Mouse (Mus musculus) testis, postnatal 14 days (tissue): ENCODE results near the gene Bicd2.

ENCODE experiments used
- DNase-seq: peaks from one replicate; pipeline ENCODE4 v3.0.0; 2021; ENCODE audit warnings: low spot score

The Bicd2 gene

DNA sequence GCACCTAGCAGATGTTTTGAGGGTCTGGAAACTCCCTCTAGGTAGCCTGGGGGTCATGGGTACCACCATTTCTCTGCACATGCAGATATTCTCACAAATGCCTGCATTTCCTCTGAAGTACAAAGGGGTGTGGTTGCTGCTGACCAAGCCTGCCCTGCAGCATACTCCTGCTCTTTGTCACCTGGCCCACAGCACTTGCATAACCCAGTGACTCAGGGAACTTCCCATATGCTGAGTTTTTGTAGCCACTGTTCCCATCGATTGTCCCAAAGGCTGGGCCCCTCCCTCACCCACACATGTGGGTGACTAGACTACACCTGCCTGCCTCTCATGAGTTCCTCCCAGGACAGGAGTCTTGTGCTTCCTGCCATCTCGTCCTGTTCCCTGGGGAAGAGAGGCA is 61.2 kb downstream of the Bicd2 start:
- DNase-seq = no peak

DNA sequence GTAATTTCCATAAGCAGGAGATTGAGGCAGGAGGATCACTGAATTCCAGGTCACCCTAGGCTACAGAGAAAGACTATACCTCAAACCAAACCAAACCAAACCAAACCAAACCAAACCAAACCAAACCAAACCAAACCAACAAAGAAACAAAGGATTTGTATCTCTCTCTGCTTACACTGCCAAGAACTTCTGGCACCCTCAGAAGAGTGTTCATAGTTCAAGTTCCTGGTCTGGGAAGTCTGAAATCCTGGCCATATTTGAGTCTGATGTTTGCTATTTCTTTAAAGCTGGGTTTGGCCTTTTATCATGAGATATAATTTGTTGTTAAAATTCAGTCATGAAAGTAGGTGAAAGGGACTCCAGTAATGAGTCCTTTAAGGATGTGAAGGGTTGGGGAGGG is 66.4 kb downstream of the Bicd2 start:
- DNase-seq = no peak

DNA sequence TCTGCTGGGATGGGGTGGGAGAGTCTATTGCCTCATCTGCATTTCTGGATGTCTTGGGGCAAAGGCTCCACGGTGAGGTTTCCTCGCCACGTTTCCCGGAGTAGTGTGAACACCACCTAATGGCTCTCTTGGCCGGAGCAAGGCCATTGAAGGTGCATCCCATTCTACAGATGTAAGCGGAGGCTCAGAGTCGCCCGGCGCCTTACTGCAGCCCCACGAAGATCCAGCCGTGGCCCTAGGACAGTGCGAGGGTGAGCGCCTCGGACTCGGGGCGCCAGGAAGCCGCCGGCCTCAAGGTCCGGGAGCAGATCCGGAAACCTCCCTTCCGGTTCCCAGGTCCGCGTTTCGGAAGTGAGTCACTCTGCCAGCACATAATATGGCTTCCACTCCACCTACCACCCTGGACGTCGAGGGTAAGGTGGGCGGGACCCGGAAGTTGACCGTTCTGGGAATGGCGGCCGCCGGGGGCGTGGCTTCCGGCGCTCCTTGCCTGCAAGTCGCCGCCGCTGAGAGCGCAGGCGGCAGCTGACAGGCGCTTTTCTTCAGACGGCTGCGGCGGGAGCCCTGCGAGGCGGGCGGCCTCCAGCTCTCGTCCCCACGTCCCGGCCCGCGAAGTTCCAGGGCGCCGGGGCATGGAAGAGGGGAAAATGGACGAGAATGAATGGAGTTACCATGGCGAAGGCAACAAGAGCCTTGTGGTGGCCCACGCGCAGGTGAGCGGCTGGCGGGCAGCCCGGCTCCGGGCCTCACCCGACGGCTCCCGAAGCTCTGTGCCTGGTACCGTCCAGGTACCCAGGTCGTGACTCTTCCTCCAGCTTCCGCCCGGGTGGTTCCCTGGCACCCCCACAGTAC is 79.6 kb downstream of the Bicd2 start, which contains the start of gene Ippk:
Ippk (plus strand) TSS at position 496 of the 852 bp plus-strand sequence.
- peak; percentile 98 for DNase-seq

- DNase-seq = no peak
These were observed 80.2 kb downstream of the Bicd2 start for GRCm38 (mm10) chr13:49421606-49421917.

- DNase-seq = no peak
These were observed 80.6 kb downstream of the Bicd2 start for GRCm38 (mm10) chr13:49421959-49422358.

DNA sequence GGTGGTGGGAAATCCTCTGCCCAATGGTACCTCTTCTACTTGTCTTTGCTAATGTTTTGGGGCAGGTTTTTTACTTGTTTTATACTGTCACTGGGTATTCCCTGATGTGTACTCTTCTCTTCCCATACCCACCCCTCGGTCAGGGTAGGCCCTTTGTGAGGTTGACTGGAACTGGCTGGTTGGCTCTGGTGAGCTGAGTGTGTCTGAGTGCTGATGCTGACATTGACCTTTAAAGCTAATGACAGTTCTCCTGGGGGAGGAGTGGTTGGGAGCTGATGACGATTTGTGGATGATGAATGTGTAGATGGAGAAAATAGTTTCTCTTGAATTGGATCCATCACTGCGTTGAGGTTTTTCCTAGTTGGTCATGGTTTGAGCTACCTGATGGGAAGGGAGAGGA is 85.4 kb downstream of the Bicd2 start:
- DNase-seq = no peak

DNA sequence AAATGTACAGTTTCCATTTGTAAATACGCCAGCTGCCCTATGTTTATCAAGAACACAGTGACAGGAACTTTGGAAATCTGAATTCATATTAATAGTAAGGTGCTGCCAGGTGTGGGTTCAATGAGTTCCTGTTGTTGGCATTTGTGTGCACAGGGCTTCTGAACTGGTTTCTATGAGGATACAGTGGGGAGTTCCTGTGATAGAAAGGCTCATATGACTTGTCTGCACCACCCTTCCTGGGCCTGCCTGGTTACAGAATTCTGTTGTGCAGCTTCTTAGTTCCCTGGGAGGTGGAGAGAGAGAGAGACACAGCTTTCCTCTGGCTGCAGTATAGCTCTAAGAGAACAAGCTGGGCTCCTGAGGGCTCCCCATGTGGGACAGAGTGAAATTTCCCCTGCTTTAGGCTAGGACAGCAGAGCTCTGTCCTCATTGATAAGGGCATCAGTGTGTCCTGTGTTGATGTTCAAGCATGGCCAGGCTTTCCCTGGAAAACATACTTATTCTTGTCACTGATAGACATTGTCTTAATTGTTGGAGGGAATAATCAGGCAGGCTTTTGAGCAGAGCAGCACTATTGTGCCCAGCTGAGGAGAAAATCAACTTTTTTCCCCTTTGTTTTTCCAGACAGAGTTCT is 86.8 kb downstream of the Bicd2 start:
- DNase-seq = no peak

DNA sequence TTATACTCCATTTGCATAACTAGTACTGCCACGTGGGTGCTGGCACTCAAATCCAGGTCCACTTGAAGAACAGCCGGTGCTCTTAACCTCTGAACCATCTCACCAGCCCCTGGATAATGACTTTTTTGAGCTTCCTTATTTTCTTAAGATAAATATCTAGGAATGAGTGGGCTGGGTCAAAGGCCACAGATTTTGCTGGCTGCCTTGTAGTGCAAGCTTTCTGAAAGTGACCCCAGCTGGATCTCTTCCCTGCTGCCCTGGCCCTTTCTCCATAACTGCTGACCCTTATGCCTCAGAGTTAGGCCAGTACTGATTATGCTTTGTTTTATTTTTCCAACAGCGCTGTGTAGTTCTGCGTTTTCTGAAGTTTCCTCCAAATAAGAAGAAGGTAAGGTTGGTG is 89.1 kb downstream of the Bicd2 start:
- no peak for DNase-seq

DNA sequence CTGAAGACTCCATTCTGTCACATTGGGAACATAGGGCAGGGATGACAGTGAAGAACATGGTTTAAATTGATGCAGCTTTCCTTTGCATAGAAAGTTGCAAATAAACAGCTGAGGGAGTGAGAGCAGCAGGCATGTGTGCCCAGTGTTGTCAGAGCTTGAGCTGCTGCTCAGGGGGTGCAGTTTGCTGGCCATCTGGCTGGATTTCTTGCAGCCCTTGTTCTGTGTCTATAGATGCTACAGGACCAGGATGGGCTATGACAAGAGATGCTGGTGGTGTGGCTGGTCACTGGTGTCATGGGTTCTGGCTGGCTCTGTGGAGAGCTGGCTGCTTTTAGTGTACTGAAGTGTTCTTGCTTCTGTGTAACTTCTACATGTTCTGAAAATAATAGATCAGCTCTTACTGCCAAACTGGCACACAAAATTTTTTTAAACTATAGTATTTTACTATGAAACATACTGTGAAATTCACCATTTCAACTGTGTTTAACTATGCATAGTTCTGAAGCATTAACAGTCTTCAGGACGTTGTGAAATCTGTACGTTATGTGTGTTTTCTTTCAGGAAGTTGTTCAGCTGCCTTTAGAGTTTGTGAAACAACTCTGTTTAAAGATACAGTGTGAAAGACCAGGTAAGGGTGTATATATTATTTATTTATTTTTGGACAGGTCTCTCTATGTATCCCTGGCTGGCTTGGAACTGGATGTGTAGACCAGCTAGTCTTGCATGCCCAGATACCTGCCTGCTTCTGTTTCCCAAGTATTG is 92.1 kb downstream of the Bicd2 start:
- DNase-seq = no peak

- no peak for DNase-seq
These were observed 94.4 kb downstream of the Bicd2 start for GRCm38 (mm10) chr13:49435745-49436144.

DNA sequence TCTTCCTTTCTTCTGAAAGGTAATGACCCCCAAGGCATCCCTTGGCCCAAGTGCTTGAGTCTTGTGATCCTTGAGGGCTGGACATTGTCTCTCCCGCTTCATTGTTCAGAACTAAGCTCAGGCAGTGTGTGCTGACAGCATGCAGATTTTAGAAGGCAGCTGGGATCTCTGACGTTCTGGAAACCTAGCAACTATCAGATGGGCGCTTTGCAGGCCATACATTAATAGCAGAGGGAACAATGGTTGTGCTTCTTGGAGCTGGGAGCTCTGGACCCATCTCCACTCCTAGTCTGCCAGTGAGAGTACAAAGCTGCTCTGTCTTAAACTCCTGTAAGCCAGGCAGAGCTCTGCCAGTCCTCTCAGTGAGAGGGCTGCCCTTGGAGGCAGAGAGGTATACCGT is 94.8 kb downstream of the Bicd2 start:
- no peak for DNase-seq
